Mouse (Mus musculus): ENCODE data around the gene Rgr.
A peak's percentile ranks its signal among the peaks of the same experiment; 100 is the strongest.

The Rgr gene

GRCm38 (mm10) chr14:37048914-37049410 is at the start of gene Rgr:
Rgr (minus strand) TSS chr14:37048964.
- no peak for DNase-seq (ENCODE audit: low read depth)

- DNase-seq (ENCODE audit: low read depth), result no peak
Observed at GRCm38 (mm10) chr14:37097956-37098530, 49.3 kb upstream of the Rgr start, which contains the start of gene Cdhr1. Cdhr1 (minus strand) TSS chr14:37098347.

- no peak for DNase-seq (ENCODE audit: low read depth)
Observed at GRCm38 (mm10) chr14:37095556-37095955, 46.8 kb upstream of the Rgr start.

- no peak for DNase-seq (ENCODE audit: low read depth)
Observed at GRCm38 (mm10) chr14:37094436-37094835, 45.7 kb upstream of the Rgr start.

GRCm38 (mm10) chr14:37083755-37084154 is 35.0 kb upstream of the Rgr start:
- DNase-seq (ENCODE audit: low read depth), result no peak

- DNase-seq (ENCODE audit: low read depth), result no peak
Observed at GRCm38 (mm10) chr14:37080724-37081123, 32.0 kb upstream of the Rgr start.

- DNase-seq (ENCODE audit: low read depth), result no peak
Observed at GRCm38 (mm10) chr14:37068516-37068915, 19.8 kb upstream of the Rgr start.

GRCm38 (mm10) chr14:37067629-37068028 is 18.9 kb upstream of the Rgr start, which contains the start of gene Lrit2:
Lrit2 (plus strand) TSS chr14:37067929.
- no peak for DNase-seq (ENCODE audit: low read depth)

GRCm38 (mm10) chr14:37066636-37067035 is 17.9 kb upstream of the Rgr start:
- DNase-seq (ENCODE audit: low read depth), result no peak

GRCm38 (mm10) chr14:37064849-37065248 is 16.1 kb upstream of the Rgr start:
- DNase-seq (ENCODE audit: low read depth), result no peak

GRCm38 (mm10) chr14:37034432-37034831 is 14.3 kb downstream of the Rgr start:
- DNase-seq (ENCODE audit: low read depth), result no peak

- peak; percentile 71 for DNase-seq (ENCODE audit: low read depth)
Observed at GRCm38 (mm10) chr14:37033241-37033640, 15.5 kb downstream of the Rgr start.

- no peak for DNase-seq (ENCODE audit: low read depth)
Observed at GRCm38 (mm10) chr14:37032481-37033104, 16.2 kb downstream of the Rgr start.

- DNase-seq (ENCODE audit: low read depth), result no peak
Observed at GRCm38 (mm10) chr14:37028555-37028954, 20.2 kb downstream of the Rgr start.

- DNase-seq (ENCODE audit: low read depth), result no peak
Observed at GRCm38 (mm10) chr14:37027951-37028350, 20.8 kb downstream of the Rgr start.

- no peak for DNase-seq (ENCODE audit: low read depth)
Observed at GRCm38 (mm10) chr14:37027248-37027933, 21.4 kb downstream of the Rgr start.

GRCm38 (mm10) chr14:37015894-37016293 is 32.9 kb downstream of the Rgr start:
- DNase-seq (ENCODE audit: low read depth), result no peak

GRCm38 (mm10) chr14:37013644-37014043 is 35.1 kb downstream of the Rgr start:
- DNase-seq (ENCODE audit: low read depth), result no peak

- DNase-seq (ENCODE audit: low read depth), result no peak
Observed at GRCm38 (mm10) chr14:37009686-37010085, 39.1 kb downstream of the Rgr start.

- DNase-seq (ENCODE audit: low read depth), result no peak
Observed at GRCm38 (mm10) chr14:37006489-37006888, 42.3 kb downstream of the Rgr start.

- no peak for DNase-seq (ENCODE audit: low read depth)
Observed at GRCm38 (mm10) chr14:37005865-37006264, 42.9 kb downstream of the Rgr start.

- no peak for DNase-seq (ENCODE audit: low read depth)
Observed at GRCm38 (mm10) chr14:37003431-37004095, 45.2 kb downstream of the Rgr start.

GRCm38 (mm10) chr14:37002852-37003251 is 45.9 kb downstream of the Rgr start:
- DNase-seq (ENCODE audit: low read depth), result no peak
